Mouse (Mus musculus): Measurements from ENCODE around the gene Spaca9.

DNA sequence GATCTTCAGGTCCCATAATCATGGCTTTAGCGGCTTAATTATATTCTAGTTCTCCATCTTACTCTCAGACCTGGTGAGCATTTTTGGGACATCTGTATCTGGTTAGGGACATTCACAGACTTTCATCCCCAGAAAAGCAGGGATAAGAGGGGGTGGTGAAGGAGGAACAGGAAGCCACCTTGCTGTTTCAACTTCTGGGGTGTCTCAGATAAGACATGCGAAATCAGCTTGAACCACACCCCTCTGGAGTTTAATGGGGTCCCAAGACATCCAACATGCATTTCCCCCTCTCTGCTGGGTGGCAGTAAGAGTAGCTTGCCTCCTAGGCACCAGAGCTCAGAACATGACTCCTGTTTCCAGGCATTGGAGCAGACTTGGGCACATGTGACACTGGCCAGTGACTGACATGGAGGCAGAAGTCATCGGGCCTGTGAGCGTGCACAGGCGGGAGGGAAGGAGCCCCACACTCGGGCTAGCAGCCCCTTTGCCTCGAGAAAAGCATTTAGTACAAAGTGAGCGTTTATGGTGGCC is 6.6 kb upstream of the Spaca9 start:
- TF ChIP-seq POLR2A (IDR thresholded peaks at IDR 0.05; ENCODE audit: insufficient read depth, low read depth, low read length) (no peak), CTCF (IDR thresholded peaks at IDR 0.05) (no peak), EP300 (IDR thresholded peaks at IDR 0.05; ENCODE audit: insufficient read depth, low read depth, low read length) (no peak)

Data from heart, adult 2 months (tissue).